Mouse (Mus musculus): ENCODE results near the gene Olfr228.

DNA sequence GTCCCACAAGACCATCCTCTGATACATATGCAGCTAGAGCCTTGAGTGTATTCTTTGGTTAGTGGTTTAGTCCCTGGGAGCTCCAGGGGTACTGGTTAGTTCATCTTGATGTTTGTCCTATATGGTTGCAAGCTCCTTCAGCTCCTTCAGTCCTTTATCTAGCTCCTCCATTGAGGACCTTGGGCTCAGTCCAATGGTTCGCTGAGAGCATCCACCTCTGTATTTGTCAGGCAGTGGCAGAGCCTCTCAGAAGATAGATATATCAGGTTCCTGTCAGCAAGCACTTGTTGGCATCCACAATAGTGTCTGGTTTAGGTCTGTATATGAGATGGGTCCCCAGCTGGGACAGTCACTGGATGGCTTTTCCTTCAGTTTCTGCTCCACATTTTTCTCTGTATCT lies 26.8 kb downstream of the Olfr228 start:
- TF ChIP-seq EP300 (IDR thresholded peaks at IDR 0.05; ENCODE audit: low read length) (no peak), JUND (conservative IDR thresholded peaks at IDR 0.05; ENCODE audit: low read depth, low read length) (no peak), MAX (IDR thresholded peaks at IDR 0.05; ENCODE audit: low read length) (no peak), E2F4 (IDR thresholded peaks at IDR 0.05; ENCODE audit: insufficient replicate concordance, low read depth, low read length) (no peak), POLR2A (IDR thresholded peaks at IDR 0.05; ENCODE audit: low read depth, low read length) (no peak), JUN (IDR thresholded peaks at IDR 0.05; ENCODE audit: insufficient read depth, low read depth, low read length) (no peak)
